Mouse (Mus musculus): ENCODE results near the gene Ceacam16.

DNA sequence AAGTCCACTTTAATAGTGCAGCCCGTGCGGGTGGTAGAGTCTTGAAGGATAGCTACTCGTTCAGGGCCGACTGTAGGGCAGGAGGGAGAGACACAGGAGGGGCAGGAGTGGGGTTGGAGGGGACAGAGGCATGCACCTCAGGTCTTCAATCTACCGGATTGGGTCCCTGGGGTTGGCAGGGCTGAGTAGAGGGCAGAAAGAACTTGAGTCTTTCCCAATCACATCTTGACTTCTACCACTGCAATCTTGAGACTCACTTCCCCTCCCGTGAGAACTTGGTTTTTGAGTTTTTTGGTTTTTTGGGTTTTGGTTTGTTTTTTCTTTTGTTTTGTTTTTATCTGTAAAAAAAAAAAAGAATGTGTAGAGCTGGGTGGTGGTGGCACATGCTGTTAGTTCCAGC is 4.8 kb downstream of the Ceacam16 start:
- TF ChIP-seq POLR2A (IDR thresholded peaks at IDR 0.05; ENCODE audit: extremely low read depth, insufficient read depth, low read length) (no peak), CTCF (IDR thresholded peaks at IDR 0.05; ENCODE audit: extremely low read depth, insufficient read depth, low read length) (no peak)
